Mouse (Mus musculus): ENCODE measurements around the gene Plekhg1. TPM values are rescaled to one million over a fixed set of nuclear protein-coding genes. Genes with fewer than 3 reads are reported as not detected.

The Plekhg1 gene
- polyA plus RNA-seq, 2 experiments: 14.3 to 20.9 TPM

GRCm38 (mm10) chr10:3940596-3940975 lies 200.4 kb downstream of the Plekhg1 start:
- no peak for TF ChIP-seq POLR2A (IDR thresholded peaks at IDR 0.05; ENCODE audit: borderline replicate concordance, extremely low read depth, insufficient read depth, insufficient read length)
- 86% methylated on average over 6 of the region's 6 CpGs for WGBS
- no peak overlapping the region for H3K4me3 ChIP-seq (replicated peaks; ENCODE audit: low read length)
- H3K4me1 ChIP-seq (ENCODE audit: control insufficient read depth, insufficient read depth, low read length): no peaks in the 10 kb centered on the region
- DNase-seq (ENCODE audit: low spot score) (no peak), ATAC-seq (ENCODE audit: low FRiP score, low read depth) (no peak)
- peaks cover 16% of the 10 kb centered on the region for H3K36me3 ChIP-seq (ENCODE audit: control insufficient read depth, insufficient read depth, low read length)
- H3K4me2 ChIP-seq (replicated peaks; ENCODE audit: low read depth, low read length, severe bottlenecking): no peak overlapping the region
- H3K9ac ChIP-seq (ENCODE audit: low read depth, low read length, severe bottlenecking): no peak overlapping the region
- no peak overlapping the region for H3K27ac ChIP-seq (replicated peaks; ENCODE audit: low read depth, low read length)
- no peaks in the 10 kb centered on the region for H3K9me3 ChIP-seq (ENCODE audit: control insufficient read depth, low read length)
- H3K27me3 ChIP-seq (ENCODE audit: control insufficient read depth, insufficient read depth, low read length): no peaks in the 10 kb centered on the region

GRCm38 (mm10) chr10:3941054-3941757 lies 201.0 kb downstream of the Plekhg1 start:
- Histone ChIP-seq H3K27me3 (ENCODE audit: control insufficient read depth, insufficient read depth, low read length) (no peaks in the 10 kb centered on the region), H3K9ac (ENCODE audit: low read depth, low read length, severe bottlenecking) (no peak overlapping the region), H3K36me3 (ENCODE audit: control insufficient read depth, insufficient read depth, low read length) (peaks cover 16% of the 10 kb centered on the region), H3K4me1 (ENCODE audit: control insufficient read depth, insufficient read depth, low read length) (no peaks in the 10 kb centered on the region), H3K4me2 (replicated peaks; ENCODE audit: low read depth, low read length, severe bottlenecking) (no peak overlapping the region), H3K9me3 (ENCODE audit: control insufficient read depth, low read length) (no peaks in the 10 kb centered on the region), H3K4me3 (replicated peaks; ENCODE audit: low read length) (no peak overlapping the region), H3K27ac (replicated peaks; ENCODE audit: low read depth, low read length) (0 out of 2 replicates have a peak overlapping the region, but pooled peaks have one; percentile 19)
- DNase-seq (ENCODE audit: low spot score) (peak; percentile 17), ATAC-seq (ENCODE audit: low FRiP score, low read depth) (0 out of 2 replicates have a peak, but pooled peaks have one; percentile 24)
- TF ChIP-seq POLR2A (IDR thresholded peaks at IDR 0.05; ENCODE audit: borderline replicate concordance, extremely low read depth, insufficient read depth, insufficient read length): no peak
- WGBS: 28% methylated on average over 11 of the region's 11 CpGs

GRCm38 (mm10) chr10:3942289-3942688 lies 202.1 kb downstream of the Plekhg1 start:
- H3K36me3 ChIP-seq (ENCODE audit: control insufficient read depth, insufficient read depth, low read length): peaks cover 18% of the 10 kb centered on the region
- ATAC-seq (ENCODE audit: low FRiP score, low read depth) (no peak), DNase-seq (ENCODE audit: low spot score) (no peak)
- no peak for TF ChIP-seq POLR2A (IDR thresholded peaks at IDR 0.05; ENCODE audit: borderline replicate concordance, extremely low read depth, insufficient read depth, insufficient read length)
- H3K27ac ChIP-seq (replicated peaks; ENCODE audit: low read depth, low read length): no peak overlapping the region
- no peaks in the 10 kb centered on the region for H3K4me1 ChIP-seq (ENCODE audit: control insufficient read depth, insufficient read depth, low read length)
- H3K27me3 ChIP-seq (ENCODE audit: control insufficient read depth, insufficient read depth, low read length): no peaks in the 10 kb centered on the region
- 37% methylated on average over 6 of the region's 6 CpGs for WGBS
- no peak overlapping the region for H3K9ac ChIP-seq (ENCODE audit: low read depth, low read length, severe bottlenecking)
- no peak overlapping the region for H3K4me2 ChIP-seq (replicated peaks; ENCODE audit: low read depth, low read length, severe bottlenecking)
- no peak overlapping the region for H3K4me3 ChIP-seq (replicated peaks; ENCODE audit: low read length)
- H3K9me3 ChIP-seq (ENCODE audit: control insufficient read depth, low read length): no peaks in the 10 kb centered on the region

GRCm38 (mm10) chr10:3943492-3944395 lies 203.6 kb downstream of the Plekhg1 start:
- H3K4me3 ChIP-seq (replicated peaks; ENCODE audit: low read length): no peak overlapping the region
- H3K4me2 ChIP-seq (replicated peaks; ENCODE audit: low read depth, low read length, severe bottlenecking): no peak overlapping the region
- H3K4me1 ChIP-seq (ENCODE audit: control insufficient read depth, insufficient read depth, low read length): no peaks in the 10 kb centered on the region
- H3K9me3 ChIP-seq (ENCODE audit: control insufficient read depth, low read length): no peaks in the 10 kb centered on the region
- DNase-seq (ENCODE audit: low spot score) (peak; percentile 56), ATAC-seq (ENCODE audit: low FRiP score, low read depth) (peak; percentile 47; the same call in 1 of the 2 replicates)
- H3K36me3 ChIP-seq (ENCODE audit: control insufficient read depth, insufficient read depth, low read length): peaks cover 15% of the 10 kb centered on the region
- no peaks in the 10 kb centered on the region for H3K27me3 ChIP-seq (ENCODE audit: control insufficient read depth, insufficient read depth, low read length)
- no peak for TF ChIP-seq POLR2A (IDR thresholded peaks at IDR 0.05; ENCODE audit: borderline replicate concordance, extremely low read depth, insufficient read depth, insufficient read length)
- 31% methylated on average over 10 of the region's 10 CpGs for WGBS
- no peak overlapping the region for H3K9ac ChIP-seq (ENCODE audit: low read depth, low read length, severe bottlenecking)
- H3K27ac ChIP-seq (replicated peaks; ENCODE audit: low read depth, low read length): no peak overlapping the region

GRCm38 (mm10) chr10:3946871-3947270 lies 206.7 kb downstream of the Plekhg1 start:
- DNase-seq (ENCODE audit: low spot score) (no peak), ATAC-seq (ENCODE audit: low FRiP score, low read depth) (no peak)
- WGBS: 88% methylated on average over 17 of the region's 17 CpGs
- H3K4me1 ChIP-seq (ENCODE audit: control insufficient read depth, insufficient read depth, low read length): no peaks in the 10 kb centered on the region
- H3K4me3 ChIP-seq (replicated peaks; ENCODE audit: low read length): no peak overlapping the region
- no peak overlapping the region for H3K9ac ChIP-seq (ENCODE audit: low read depth, low read length, severe bottlenecking)
- H3K9me3 ChIP-seq (ENCODE audit: control insufficient read depth, low read length): no peaks in the 10 kb centered on the region
- TF ChIP-seq POLR2A (IDR thresholded peaks at IDR 0.05; ENCODE audit: borderline replicate concordance, extremely low read depth, insufficient read depth, insufficient read length): no peak
- H3K36me3 ChIP-seq (ENCODE audit: control insufficient read depth, insufficient read depth, low read length): peaks cover 18% of the 10 kb centered on the region
- no peaks in the 10 kb centered on the region for H3K27me3 ChIP-seq (ENCODE audit: control insufficient read depth, insufficient read depth, low read length)
- H3K4me2 ChIP-seq (replicated peaks; ENCODE audit: low read depth, low read length, severe bottlenecking): no peak overlapping the region
- H3K27ac ChIP-seq (replicated peaks; ENCODE audit: low read depth, low read length): no peak overlapping the region

Measured in limb, embryonic 14.5 days (tissue).